Mouse (Mus musculus) layer of hippocampus, adult 9-11 months (tissue): ENCODE results near the gene Miip.

Experiments
- DNase-seq: peaks from one replicate; pipeline ENCODE4 v3.0.0; 2022

Gene Miip

DNA sequence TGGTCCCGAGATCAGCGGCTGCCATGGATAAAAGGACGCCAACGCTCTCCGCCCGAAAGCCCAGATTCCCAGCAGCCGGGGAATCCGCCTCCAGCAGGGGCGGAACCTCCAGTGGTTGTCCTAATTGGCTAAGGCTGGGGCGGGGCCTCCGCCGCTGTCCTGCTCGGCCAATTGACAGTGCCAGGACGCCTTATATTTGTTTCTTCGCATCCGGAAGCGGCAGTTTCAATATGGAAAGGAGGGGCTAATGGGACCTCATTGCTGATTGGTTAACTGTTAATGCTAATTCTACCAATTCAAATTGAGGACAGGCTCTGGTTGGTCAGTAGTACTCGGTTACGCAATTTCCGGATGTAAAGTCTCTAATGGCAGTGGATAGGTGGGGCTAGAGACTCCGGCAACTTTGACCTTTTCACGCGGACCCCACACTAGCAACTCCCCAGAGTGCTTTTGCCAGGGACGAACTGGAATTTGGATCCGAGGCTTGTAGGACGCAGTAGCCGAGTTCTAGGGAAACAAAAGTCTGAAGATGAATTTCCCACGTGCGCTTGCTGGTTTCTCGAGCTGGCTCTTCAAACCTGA is at the start of gene Miip, which contains the start of gene Fv1:
TSS of gene Miip (minus strand) at position 367 of the 582 bp plus-strand sequence.
TSS of gene Fv1 (plus strand) at position 530 of the 582 bp plus-strand sequence.
- peak; percentile 99 for DNase-seq

DNA sequence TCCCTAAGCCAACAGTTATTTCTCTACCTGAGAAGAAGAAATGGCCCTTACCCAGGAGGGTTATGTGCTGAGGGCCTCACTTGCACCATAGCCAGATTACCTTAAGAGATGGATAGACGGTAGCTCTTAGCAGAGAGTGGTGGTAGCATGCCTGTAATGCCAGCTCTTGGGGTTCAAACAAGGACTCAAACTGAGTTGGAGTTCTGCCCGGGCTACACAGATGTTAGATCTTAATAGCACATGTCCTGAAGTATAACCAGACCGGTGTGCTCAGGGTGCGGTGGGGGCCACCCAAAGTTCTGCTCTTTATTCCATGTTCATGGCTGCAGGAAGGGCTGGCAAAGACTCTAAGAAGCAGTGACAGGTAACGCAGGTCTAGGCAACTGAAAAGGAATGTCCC is 40.9 kb upstream of the Miip start:
- DNase-seq = no peak

DNA sequence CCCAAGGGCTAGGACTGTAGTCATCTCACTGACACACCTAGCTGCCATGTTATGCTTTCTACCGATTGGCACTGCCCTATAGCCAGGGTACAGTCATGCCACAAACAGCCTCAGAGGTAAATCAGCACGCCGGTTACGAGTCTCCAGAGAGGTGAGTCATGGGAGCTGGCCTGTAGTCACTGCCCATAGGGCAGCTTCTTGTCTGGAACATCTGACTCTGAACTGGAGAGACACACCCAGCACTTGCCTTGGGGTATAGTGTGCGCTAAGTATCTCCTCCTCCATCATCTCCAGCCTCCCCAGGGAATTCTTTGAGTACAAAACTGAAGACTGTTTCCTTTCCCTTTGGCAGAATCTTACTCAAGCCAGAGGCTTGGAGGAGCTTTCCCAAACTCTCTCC is 37.6 kb upstream of the Miip start:
- no peak for DNase-seq

DNA sequence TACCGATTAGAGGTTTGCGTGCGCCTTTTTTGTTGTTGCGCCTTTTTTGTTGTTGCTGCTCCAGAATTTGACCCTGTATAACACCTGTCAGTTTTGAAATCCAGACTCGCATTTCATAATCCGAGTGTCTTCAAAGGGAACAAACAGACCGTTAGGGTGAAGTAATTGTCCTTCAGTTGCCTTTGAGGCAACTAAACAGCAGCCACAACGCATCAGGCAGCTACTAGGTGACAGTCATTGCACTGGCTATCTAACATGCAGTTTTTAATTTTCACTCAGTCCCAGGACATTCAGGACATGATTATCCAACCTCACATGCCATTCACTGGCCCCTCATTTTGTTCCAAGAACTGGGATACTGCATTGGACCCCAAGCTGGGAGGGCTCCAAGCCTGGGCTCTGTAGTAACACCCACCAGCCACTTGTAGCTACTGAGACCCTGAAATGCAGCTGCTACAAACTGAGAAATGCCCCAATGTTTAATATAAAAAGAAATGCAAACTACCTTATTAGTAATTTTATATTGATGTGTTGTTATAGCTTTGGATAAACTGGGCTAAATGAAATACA is 36.6 kb upstream of the Miip start:
- DNase-seq = no peak

DNA sequence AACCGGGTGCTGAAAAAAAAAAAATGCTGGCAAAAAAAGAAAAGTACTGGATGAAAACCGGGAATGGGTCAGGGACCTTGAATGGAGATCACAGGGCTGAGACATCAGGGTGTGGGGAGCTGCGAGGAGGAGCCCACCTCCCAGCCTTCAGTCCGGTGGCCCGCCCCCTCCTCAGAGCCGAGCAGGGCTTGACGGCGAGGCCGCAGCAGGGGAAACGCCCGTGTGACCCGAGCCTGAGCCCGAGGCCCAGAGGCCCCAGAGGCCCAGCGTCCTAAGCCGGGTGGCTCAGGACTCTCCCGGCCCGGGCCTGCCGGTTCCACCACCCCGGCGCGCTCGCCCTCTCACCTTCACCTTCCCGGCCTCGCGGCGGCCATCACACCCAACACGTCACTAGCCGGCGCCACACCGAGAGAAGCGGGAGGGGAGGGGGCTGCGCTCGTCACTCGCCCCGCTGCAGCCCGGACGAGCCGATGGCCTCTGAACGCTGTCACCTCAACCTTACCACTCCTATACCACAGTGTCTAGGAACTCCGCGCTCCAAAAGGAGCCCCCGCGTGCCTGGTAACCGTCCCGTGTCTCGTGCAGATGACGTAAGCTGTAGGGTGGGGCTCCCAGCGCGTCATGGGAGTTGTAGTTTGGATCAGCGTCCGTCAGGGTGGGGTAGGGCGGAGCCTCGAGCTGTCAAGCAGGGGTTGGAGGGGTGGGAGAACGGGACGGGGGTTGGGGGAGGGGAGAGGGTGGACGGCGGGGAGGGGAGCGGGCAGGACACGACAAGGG is 35.9 kb upstream of the Miip start, which contains the start of gene Mfn2:
TSS of gene Mfn2 (minus strand) at position 392 of the 777 bp plus-strand sequence.
- peak; percentile 94 for DNase-seq

DNA sequence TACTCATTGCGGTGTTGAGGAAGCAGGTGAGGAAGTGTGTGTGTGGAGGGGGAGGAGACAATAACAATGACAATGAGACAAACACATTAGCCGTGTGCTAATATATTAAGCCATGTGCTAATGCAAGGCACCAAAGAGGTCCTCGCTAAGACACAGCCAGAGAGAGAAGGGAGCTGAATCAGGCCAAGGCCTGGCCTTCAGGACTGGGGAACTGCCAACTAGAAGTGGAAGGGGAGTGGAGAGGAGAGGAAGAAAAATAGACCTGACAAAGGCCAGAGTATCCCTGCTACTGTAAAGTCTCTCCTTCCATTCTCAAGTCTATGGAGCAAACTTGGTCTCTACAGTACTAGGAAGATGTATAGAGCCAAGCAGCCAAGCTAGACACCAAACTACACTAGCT is 35.0 kb upstream of the Miip start:
- DNase-seq = no peak

DNA sequence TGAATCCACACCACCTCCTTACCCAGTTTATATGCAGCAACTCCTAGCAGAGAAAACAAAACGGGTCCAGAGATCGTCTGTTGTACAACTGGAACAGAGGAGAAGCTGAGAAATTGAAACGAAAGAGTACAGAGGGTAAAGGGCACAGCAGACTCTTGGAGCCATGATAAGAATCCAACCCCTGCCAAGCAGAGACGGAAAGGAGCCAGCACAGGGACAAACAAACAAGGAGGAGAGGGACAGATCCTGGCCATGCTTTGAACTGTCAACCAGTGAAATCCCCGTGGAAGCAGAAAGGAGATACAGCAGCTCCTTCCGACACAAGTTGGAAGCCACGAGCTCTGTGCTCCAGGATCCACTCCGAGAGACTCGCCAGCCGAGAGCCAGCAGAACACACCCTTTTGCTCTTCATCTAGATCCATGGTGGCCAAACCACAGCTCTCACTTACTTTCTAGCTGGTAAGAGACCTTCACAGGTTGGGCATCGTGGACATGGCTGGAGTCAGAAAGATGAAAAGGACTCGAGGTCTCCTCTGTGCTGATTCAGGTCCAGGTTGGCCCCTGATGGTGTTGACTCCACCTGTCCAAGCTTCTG is 34.4 kb upstream of the Miip start:
- DNase-seq = no peak

DNA sequence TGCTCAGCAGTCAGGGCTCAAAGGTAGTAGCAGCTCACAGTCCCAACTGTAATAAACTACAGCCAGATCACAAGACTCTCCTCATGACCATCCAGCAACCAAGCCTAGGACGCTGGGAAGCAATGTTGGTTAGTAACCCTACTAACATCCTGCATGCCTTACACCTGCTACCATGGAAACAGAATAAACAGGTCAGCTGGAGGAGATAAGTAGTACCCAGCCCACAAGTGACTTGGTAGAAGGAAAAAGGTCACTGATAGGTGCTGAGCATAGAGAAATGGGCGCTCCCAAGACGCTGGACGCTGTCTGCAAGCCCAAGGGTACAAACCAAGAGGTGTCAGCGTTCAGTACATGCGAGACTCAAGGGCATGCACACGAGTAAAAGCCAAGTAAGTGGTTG is 31.8 kb upstream of the Miip start:
- DNase-seq = no peak

DNA sequence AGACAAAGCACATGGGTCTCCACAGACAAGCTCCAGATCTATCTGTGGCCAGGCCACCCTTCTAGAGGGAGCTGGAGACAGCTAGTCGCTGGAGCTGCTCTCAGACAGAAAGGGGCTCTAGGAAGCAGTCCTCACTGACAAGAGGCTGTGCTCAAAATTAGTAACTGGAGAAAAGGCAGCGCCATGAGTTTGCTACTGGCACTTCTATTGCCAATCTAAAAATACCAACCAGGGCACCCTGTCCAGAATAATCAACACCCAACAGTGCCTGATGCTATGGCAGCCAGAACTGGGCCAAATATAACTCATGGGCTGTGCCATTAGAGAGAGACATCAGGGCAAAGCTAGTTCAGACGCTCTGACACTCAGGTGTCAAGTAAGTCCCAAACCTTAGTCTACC is 28.7 kb upstream of the Miip start:
- peak; percentile 48 for DNase-seq

DNA sequence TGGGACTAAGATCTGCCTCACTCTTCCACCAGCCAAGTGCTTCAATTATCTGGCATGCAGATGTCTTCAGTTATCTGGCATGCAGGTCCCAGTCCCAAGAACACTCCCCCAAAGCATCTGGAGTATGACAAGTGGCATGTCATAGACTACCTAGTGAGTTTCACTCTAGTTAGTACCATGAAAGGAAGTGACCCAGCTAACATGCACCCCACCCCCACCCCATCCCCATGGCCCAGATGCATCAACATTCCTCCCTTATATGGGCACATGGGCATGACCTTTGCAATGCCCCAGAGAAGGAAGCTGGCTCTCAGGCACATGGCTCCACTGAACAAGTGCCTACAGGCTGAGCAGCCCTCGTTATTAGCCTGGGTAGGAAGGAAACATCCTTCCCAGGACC is 27.8 kb upstream of the Miip start:
- DNase-seq = no peak

DNA sequence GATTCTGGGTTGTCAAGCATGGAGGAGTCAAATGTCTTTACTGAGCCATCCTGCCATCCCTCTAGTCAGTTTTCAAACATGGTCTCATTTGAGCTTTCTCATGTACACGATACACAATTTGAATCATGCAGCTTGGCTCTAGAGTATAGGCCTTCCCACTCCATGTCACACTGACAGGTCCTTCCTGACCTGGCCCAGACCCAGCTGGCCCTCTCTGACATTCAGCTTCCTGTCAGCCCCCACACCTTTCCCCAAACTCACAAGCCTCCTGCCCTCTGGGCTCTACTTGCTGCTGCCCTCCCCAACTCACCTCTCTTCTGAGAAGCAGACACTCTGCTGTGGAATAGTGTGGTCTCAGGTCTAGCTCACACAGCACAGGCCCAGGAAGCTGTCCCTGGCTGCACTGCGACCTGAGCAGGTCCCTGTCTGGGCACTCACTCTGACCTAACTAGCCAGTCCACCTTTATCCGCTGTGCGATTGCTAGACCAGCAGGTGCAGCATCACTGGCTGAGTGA is 27.3 kb upstream of the Miip start:
- DNase-seq = no peak

DNA sequence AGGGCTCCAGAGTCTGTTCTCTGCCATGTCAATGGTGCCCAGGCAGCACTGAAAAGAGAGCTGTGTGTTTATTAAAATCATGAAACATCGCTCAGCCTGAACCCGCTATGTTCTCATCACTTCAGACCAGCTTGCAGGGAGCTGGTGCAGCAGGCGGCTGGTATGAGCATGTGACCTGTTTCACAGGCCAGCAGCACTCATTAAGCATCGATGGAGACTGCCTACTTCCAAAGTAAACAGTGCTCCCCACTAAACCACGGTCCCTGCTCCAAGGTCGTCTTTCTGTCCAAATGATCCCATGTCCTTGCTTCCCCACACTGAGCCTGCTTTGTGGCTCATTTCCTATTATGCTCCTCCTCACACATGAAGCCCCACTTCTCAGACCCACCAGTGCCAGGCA is 21.7 kb upstream of the Miip start:
- peak; percentile 66 for DNase-seq

DNA sequence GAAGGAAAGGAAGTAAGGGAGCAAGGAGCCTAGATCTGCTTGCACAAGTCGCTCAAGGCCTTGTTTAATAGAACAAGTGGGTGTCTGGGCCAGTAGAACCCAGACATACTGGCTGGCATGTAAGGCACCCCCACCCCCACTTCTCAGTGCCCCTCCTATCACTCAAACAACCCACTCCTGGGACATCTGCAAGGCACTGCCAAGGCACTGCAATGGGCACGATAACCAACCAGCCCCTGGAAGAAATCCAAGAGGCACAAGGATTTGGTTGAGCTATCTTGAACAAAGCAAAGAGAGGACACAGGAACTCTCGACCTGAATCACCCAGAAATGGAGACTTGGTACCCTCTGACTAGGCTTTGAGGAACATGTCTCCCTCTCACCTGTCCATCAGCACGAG is 19.6 kb upstream of the Miip start:
- DNase-seq = no peak

DNA sequence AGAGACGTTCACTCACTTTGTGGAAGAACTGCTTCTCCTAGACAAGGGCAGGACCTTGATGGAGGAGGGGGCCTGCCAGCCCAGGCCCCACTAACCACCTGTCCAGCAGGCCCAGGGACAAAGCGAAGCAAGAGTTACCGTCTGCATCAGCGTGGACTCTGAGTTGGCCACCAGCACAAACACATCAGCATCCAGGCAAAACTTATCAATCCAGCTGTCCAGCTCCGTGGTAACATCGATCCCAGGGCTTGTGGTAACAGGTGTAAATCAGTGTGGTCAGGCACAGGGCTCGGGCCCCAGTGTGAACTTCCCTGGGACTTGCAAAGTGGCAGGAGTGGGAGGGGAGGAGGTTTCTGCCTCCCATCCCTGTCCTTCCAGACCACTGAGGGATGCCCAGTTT is 18.7 kb upstream of the Miip start:
- no peak for DNase-seq

DNA sequence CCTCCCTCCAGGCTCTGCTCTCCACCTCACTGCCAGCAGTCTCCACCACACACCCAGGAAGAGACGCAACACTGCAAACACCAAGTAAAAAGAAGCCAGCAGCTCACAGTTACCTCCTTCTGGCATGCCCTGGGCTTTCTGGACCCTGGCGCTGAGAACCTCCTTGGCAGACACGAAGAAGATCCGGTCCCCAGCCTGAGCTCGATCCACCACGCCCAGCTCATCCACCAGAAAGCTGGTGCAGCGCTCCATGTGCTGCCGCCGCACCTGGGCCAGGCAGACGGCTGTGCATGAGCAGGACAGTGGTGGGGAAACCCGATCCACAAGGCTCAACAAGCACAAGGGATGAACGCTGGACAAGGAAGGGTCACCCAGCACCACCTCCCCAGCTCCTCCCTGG is 17.5 kb upstream of the Miip start:
- no peak for DNase-seq

DNA sequence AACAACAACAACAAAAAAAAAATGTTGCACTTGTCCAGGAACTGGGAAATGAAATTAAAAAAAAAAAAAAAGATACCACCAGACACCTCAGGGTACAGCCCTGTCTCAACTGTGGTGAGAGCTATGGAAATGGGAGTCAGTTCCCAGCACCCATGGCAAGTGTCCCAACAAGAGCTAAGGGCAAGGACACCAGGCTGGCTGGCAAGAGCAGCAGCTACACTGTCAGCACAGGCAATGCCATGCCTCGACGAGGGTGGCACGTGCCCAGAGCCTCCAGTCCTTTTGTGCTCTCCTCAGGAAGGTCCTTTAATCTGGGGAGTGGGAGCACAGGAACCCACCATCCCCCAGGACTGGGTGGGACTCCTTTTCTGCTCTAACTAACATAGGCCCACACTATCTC is 15.5 kb upstream of the Miip start:
- DNase-seq = no peak

DNA sequence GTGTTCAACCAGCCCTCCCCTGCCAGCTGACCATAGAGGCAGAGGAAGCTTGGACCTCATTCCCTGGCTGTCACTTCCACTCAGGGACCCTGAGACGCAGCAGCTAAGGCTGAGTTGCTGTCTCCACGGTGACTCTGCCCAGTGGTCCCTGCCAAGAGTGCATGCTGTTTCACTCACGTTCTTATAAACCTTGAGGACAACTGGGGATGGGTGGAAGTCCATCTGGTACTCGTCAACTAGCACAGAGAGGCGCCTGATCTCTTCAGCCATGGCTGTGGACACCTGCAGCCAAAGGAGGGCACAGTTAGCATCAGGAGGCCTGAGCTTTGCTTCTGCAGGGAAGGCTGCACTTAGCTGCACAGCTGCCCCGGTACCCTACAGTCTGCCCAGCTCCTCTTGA is 14.4 kb upstream of the Miip start:
- DNase-seq = no peak

DNA sequence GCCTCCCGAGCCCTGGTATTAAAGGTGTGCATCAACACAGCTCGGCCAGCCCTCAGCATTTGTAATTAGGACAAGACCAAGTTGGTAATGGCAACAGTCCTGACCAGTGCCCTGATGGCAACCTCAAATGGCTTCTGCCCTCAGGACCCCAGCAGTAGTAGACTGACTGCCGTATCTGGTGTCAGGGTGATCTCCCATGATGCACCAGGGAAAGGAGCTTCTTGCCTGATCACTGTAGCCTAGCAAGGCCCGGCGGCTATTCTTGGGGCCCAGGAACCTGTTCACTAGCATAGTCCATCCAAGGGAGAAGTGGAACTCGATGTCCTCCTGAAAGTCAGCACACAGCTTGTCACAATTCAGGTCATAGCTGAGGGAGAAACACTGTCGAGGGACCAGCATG is 13.2 kb upstream of the Miip start:
- DNase-seq = no peak

DNA sequence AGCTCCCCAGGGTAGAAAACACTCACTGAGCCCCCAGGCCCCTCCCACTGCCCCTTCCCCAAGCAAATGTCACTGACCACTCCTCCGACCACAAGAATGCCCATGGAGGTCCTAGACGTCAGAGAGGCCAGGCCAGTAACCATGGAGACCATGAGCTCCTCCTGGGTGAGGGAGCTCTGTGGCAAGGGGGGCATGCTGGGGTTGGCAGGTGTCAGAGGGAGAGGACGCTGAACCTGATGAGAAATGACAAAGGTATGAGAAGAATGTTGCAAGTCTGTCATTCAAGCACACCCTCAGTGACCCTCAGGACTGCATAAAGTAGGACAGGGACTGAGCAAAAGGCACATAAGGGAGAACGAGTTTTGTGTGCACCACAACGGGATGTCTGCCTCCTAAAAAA is 11.2 kb upstream of the Miip start:
- no peak for DNase-seq

DNA sequence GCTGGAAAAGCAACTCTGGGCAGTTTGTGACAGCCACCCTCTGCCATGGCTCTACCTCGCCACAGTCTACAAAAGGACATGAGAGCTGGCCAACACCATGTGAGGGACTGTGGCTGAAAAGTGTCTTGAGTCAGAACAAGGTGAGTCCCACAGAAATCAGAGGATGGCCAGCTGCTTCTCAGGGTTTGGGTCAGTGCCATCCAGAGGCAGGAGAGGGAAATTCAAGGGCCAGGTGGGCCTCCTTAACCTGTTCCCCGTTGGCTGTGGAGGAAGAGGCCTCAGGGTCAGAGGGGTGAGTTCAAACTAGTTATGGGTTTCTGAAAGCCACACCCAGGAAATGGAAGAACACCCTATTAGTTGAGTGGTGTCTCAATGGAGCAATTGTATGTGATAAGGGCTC is 10.8 kb upstream of the Miip start:
- no peak for DNase-seq

DNA sequence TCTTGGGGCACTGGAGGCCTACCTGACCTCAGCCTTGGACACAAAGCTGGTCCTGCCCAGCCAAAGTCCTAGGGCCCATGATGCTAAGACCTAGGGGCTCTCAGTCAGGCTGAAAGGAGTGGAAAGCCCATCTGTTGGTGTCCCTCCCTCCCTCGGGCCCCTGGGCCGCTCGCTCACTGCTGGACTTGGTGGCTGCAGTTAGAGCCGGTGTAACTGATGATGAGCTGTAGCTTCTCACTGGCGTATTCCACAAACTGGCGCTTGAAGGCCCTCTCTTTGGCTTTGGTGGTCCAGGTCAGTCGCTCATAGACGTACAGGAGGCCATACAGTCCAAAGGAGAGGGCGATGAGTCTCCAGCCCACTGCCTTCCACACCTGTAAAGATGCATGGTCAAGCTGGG is 9.9 kb upstream of the Miip start:
- DNase-seq = no peak

DNA sequence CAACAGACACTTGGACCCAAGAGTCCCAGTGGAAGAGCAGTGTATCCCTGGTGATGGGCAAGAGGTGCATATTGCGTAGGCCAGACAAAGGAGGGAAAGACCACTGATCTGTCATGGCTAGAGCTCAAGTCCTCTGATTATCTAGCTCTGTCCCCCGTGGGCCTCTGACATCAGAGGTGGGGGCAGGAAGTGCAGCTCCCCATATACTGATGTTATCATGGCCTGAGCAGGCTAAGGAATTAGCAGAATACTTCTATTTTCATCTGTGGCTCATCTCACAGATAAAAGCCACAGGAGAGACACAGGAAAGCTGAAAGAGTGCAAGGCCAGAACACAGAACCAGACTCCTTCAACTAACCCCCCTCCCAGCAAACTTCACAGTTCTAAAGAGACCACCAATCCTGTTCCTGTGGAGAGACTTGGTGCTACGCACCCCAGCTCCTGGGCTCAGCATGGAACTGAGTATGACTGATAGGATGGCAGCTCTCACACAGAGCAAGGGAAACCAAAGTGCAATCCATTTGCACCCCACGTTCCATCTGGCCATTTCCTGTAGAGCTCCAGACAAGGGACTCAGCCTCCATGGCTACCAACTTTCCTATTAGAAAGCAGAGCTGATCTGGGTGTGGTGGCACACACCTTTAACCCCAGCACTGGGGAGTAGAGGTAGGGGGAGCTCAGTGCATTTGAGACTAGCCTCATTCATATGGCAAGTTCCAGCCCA is 7.4 kb upstream of the Miip start:
- DNase-seq = peak; percentile 51

DNA sequence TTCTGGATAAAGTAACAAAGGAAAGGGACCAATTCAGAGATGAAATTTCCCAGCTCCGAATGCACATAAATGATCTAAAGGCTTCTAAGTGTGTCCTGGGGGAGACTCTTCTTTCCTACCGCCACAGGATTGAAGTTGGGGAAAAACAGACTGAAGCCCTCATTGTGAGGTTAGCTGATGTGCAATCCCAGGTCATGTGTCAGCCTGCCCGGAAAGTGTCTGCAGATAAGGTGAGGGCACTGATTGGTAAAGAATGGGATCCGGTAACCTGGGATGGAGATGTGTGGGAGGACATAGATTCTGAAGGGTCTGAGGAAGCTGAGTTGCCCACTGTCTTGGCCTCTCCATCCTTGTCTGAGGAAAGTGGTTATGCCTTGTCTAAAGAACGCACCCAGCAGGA is 622 bp upstream of the Miip start:
- no peak for DNase-seq
